Mouse (Mus musculus): ENCODE measurements around the gene Col24a1. TPM values are rescaled to one million over a fixed set of nuclear protein-coding genes. Genes with fewer than 3 reads are reported as not detected.
A peak's percentile ranks its signal among the peaks of the same experiment; 100 is the strongest.
"Not testable (repeated sequence)": the region's sequence is repeated elsewhere in the genome, so short reads cannot be mapped to it uniquely, and the experiment has no call there.

Gene Col24a1
- total and polyA plus RNA-seq, 2 experiments from 2014 or later, result 0.35 to 11.7 TPM

DNA sequence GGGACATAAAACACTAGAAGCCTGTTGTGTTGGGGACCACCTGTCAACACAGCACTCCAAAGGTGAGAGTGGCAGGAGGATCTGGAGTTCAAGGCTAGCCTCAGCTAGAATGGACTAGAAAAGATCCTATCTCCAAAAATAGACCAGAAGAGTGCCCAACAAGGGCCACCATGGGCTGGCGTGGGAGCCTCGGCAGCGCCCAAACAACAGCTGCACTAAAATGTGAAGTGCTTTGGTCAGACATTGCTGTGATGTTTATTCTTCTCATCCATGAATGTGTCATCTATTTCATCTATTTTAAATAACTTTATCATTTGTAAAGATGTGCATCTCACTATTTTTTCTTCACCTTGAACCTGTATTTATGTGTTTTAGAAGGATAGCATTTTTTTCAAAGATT lies 122.1 kb downstream of the Col24a1 start:
- Histone ChIP-seq H3K27me3 (ENCODE audit: insufficient read depth, low read length) (no peaks in the 10 kb centered on the region), H3K9ac (no peak overlapping the region), H3K4me2 (ENCODE audit: low read depth) (no peak overlapping the region), H3K4me3 (ENCODE audit: low read depth, low read length) (no peak overlapping the region), H3K36me3 (ENCODE audit: insufficient read depth) (no peaks in the 10 kb centered on the region), H3K9me3 (ENCODE audit: low read length) (no peaks in the 10 kb centered on the region), H3K27ac (ENCODE audit: low read depth, low read length) (no peak overlapping the region), H3K4me1 (ENCODE audit: insufficient read depth) (no peaks in the 10 kb centered on the region)
- DNase-seq (no peak), ATAC-seq (no peak)
- no peak for TF ChIP-seq CTCF (IDR thresholded peaks at IDR 0.05; ENCODE audit: low read depth)
- WGBS, result 93% methylated on average over 3 of the region's 3 CpGs

- Histone ChIP-seq H3K4me2 (ENCODE audit: low read depth) (no peak overlapping the region), H3K4me1 (ENCODE audit: insufficient read depth) (no peaks in the 10 kb centered on the region), H3K27ac (ENCODE audit: low read depth, low read length) (no peak overlapping the region), H3K36me3 (ENCODE audit: insufficient read depth) (no peaks in the 10 kb centered on the region), H3K27me3 (ENCODE audit: insufficient read depth, low read length) (no peaks in the 10 kb centered on the region), H3K9ac (no peak overlapping the region), H3K4me3 (ENCODE audit: low read depth, low read length) (no peak overlapping the region), H3K9me3 (ENCODE audit: low read length) (no peaks in the 10 kb centered on the region)
- no peak for TF ChIP-seq CTCF (IDR thresholded peaks at IDR 0.05; ENCODE audit: low read depth)
- DNase-seq, result no peak
- no peak for ATAC-seq
- 79% methylated on average over 9 of the region's 9 CpGs for WGBS
Measured at GRCm38 (mm10) chr3:145417809-145418208, 125.5 kb downstream of the Col24a1 start.

GRCm38 (mm10) chr3:145420421-145420820 lies 128.1 kb downstream of the Col24a1 start:
- DNase-seq, result no peak
- Histone ChIP-seq H3K4me3 (ENCODE audit: low read depth, low read length) (no peak overlapping the region), H3K36me3 (ENCODE audit: insufficient read depth) (no peaks in the 10 kb centered on the region), H3K27ac (ENCODE audit: low read depth, low read length) (no peak overlapping the region), H3K9me3 (ENCODE audit: low read length) (no peaks in the 10 kb centered on the region), H3K9ac (no peak overlapping the region), H3K4me1 (ENCODE audit: insufficient read depth) (no peaks in the 10 kb centered on the region), H3K27me3 (ENCODE audit: insufficient read depth, low read length) (no peaks in the 10 kb centered on the region), H3K4me2 (ENCODE audit: low read depth) (no peak overlapping the region)
- no peak for TF ChIP-seq CTCF (IDR thresholded peaks at IDR 0.05; ENCODE audit: low read depth)
- ATAC-seq, result no peak
- 89% methylated on average over 2 of the region's 2 CpGs for WGBS

DNA sequence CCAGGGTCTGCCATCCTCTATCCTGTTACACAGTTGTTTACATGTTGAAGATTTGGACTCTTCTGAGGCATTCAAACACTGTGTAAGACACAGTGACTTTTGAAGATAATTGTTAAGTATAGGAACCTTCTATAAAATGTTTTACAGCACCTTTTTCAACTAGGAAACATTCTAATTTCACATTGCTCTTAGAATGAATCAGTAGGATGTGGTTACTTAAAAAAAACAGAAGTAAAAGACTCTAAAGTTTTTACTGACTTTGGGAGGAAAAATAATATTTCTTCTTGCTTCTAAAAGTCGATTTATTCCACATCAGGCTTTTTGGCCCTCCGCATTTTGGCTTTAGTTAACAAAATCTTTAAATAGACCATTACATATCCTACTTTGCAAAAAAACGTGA lies 129.8 kb downstream of the Col24a1 start:
- H3K36me3 ChIP-seq (ENCODE audit: insufficient read depth), result no peaks in the 10 kb centered on the region
- DNase-seq, result no peak
- H3K4me2 ChIP-seq (ENCODE audit: low read depth), result no peak overlapping the region
- H3K4me3 ChIP-seq (ENCODE audit: low read depth, low read length), result no peak overlapping the region
- no peak overlapping the region for H3K27ac ChIP-seq (ENCODE audit: low read depth, low read length)
- no peaks in the 10 kb centered on the region for H3K4me1 ChIP-seq (ENCODE audit: insufficient read depth)
- no peaks in the 10 kb centered on the region for H3K9me3 ChIP-seq (ENCODE audit: low read length)
- no peaks in the 10 kb centered on the region for H3K27me3 ChIP-seq (ENCODE audit: insufficient read depth, low read length)
- no peak overlapping the region for H3K9ac ChIP-seq
- 91% methylated on average over 3 of the region's 3 CpGs for WGBS
- no peak for TF ChIP-seq CTCF (IDR thresholded peaks at IDR 0.05; ENCODE audit: low read depth)
- no peak for ATAC-seq

GRCm38 (mm10) chr3:145438352-145438751 lies 146.1 kb downstream of the Col24a1 start:
- Histone ChIP-seq H3K9me3 (ENCODE audit: low read length) (no peaks in the 10 kb centered on the region), H3K36me3 (ENCODE audit: insufficient read depth) (no peaks in the 10 kb centered on the region), H3K4me3 (ENCODE audit: low read depth, low read length) (no peak overlapping the region), H3K27ac (ENCODE audit: low read depth, low read length) (no peak overlapping the region), H3K4me1 (ENCODE audit: insufficient read depth) (no peaks in the 10 kb centered on the region), H3K9ac (no peak overlapping the region), H3K27me3 (ENCODE audit: insufficient read depth, low read length) (no peaks in the 10 kb centered on the region), H3K4me2 (ENCODE audit: low read depth) (no peak overlapping the region)
- WGBS, result 92% methylated on average over 7 of the region's 7 CpGs
- ATAC-seq (no peak), DNase-seq (no peak)
- no peak for TF ChIP-seq CTCF (IDR thresholded peaks at IDR 0.05; ENCODE audit: low read depth)

DNA sequence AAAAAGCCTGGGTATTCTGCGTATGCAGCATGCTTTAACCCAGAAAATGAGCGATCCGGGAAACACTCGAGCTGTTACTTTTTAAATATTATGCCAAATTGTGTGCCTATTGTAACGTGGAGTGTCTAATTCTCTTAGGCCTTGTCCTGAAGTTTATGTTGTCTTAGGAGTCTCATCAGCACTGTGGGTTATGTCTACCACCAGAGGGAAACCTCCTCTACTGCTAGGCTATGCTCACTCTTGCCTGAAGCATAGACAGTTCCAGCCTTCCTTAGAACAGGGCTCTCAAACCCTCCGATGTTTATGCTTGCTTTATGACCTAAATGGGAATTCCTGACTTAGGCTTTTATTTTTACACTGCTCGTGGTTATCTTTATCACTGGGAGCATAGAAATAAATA lies 146.8 kb downstream of the Col24a1 start:
- H3K36me3 ChIP-seq (ENCODE audit: insufficient read depth), result no peaks in the 10 kb centered on the region
- H3K4me2 ChIP-seq (ENCODE audit: low read depth), result no peak overlapping the region
- 85% methylated on average over 7 of the region's 7 CpGs for WGBS
- no peaks in the 10 kb centered on the region for H3K4me1 ChIP-seq (ENCODE audit: insufficient read depth)
- DNase-seq (peak; percentile 10), ATAC-seq (no peak)
- no peak overlapping the region for H3K27ac ChIP-seq (ENCODE audit: low read depth, low read length)
- H3K9ac ChIP-seq, result no peak overlapping the region
- peak; percentile 52 for TF ChIP-seq CTCF (IDR thresholded peaks at IDR 0.05; ENCODE audit: low read depth)
- no peaks in the 10 kb centered on the region for H3K27me3 ChIP-seq (ENCODE audit: insufficient read depth, low read length)
- H3K4me3 ChIP-seq (ENCODE audit: low read depth, low read length), result no peak overlapping the region
- no peaks in the 10 kb centered on the region for H3K9me3 ChIP-seq (ENCODE audit: low read length)

GRCm38 (mm10) chr3:145440993-145441392 lies 148.7 kb downstream of the Col24a1 start:
- ATAC-seq (no peak), DNase-seq (no peak)
- H3K4me1 ChIP-seq (ENCODE audit: insufficient read depth), result no peaks in the 10 kb centered on the region
- no peaks in the 10 kb centered on the region for H3K27me3 ChIP-seq (ENCODE audit: insufficient read depth, low read length)
- no peak for TF ChIP-seq CTCF (IDR thresholded peaks at IDR 0.05; ENCODE audit: low read depth)
- no peaks in the 10 kb centered on the region for H3K36me3 ChIP-seq (ENCODE audit: insufficient read depth)
- no peak overlapping the region for H3K27ac ChIP-seq (ENCODE audit: low read depth, low read length)
- H3K9me3 ChIP-seq (ENCODE audit: low read length), result no peaks in the 10 kb centered on the region
- H3K9ac ChIP-seq, result no peak overlapping the region
- no peak overlapping the region for H3K4me3 ChIP-seq (ENCODE audit: low read depth, low read length)
- H3K4me2 ChIP-seq (ENCODE audit: low read depth), result no peak overlapping the region
- 64% methylated on average over 1 of the region's 1 CpGs for WGBS

GRCm38 (mm10) chr3:145442268-145442667 lies 150.0 kb downstream of the Col24a1 start:
- no peak for ATAC-seq

DNA sequence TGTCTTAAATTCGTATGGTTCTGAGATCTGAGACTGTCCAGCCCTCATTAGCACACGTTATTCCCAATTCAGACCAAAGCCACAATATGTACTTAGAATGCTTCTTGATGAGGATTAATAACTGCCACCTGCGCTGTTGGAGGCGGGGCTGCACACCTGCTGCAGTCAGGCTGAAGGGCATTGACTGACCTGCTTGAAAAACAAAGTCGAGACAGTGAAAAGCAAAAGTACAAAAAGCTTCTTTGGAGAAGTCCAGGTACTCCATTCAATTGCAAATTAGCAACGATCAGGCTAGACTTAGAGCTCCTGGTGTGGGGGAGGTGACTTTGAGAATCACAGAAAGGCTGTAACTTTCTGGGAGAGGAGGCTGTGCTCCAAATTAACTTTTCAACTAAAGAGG lies 150.9 kb downstream of the Col24a1 start:
- not testable (repeated sequence) for H3K36me3 ChIP-seq (ENCODE audit: insufficient read depth); H3K9ac ChIP-seq

More at GRCm38 (mm10) chr3:145442268-145442667, 150.0 kb downstream of the Col24a1 start:
- peak; percentile 53 for TF ChIP-seq CTCF (IDR thresholded peaks at IDR 0.05; ENCODE audit: low read depth)
- no peaks in the 10 kb centered on the region for H3K4me1 ChIP-seq (ENCODE audit: insufficient read depth)
- H3K27ac ChIP-seq (ENCODE audit: low read depth, low read length), result no peak overlapping the region
- no peak overlapping the region for H3K4me3 ChIP-seq (ENCODE audit: low read depth, low read length)
- H3K36me3 ChIP-seq (ENCODE audit: insufficient read depth), result no peaks in the 10 kb centered on the region
- peak; percentile 26 for DNase-seq
- WGBS, result 90% methylated on average over 1 of the region's 1 CpGs
- H3K9ac ChIP-seq, result no peak overlapping the region
- no peak overlapping the region for H3K4me2 ChIP-seq (ENCODE audit: low read depth)
- no peaks in the 10 kb centered on the region for H3K9me3 ChIP-seq (ENCODE audit: low read length)
- no peaks in the 10 kb centered on the region for H3K27me3 ChIP-seq (ENCODE audit: insufficient read depth, low read length)

More for the DNA sequence above, 150.9 kb downstream of the Col24a1 start:
- not testable (repeated sequence) for DNase-seq; H3K27me3 ChIP-seq (ENCODE audit: insufficient read depth, low read length); H3K9me3 ChIP-seq (ENCODE audit: low read length); H3K4me2 ChIP-seq (ENCODE audit: low read depth); H3K4me1 ChIP-seq (ENCODE audit: insufficient read depth); H3K27ac ChIP-seq (ENCODE audit: low read depth, low read length); H3K4me3 ChIP-seq (ENCODE audit: low read depth, low read length); ATAC-seq
- 17% methylated on average over 6 of the region's 6 CpGs for WGBS
